Mouse (Mus musculus): Measurements from ENCODE around the gene Ctrl. TPM values are rescaled to one million over a fixed set of nuclear protein-coding genes. Genes with fewer than 3 reads are reported as not detected.

Gene Ctrl
- polyA plus RNA-seq, 1 experiment = 0.14 TPM

DNA sequence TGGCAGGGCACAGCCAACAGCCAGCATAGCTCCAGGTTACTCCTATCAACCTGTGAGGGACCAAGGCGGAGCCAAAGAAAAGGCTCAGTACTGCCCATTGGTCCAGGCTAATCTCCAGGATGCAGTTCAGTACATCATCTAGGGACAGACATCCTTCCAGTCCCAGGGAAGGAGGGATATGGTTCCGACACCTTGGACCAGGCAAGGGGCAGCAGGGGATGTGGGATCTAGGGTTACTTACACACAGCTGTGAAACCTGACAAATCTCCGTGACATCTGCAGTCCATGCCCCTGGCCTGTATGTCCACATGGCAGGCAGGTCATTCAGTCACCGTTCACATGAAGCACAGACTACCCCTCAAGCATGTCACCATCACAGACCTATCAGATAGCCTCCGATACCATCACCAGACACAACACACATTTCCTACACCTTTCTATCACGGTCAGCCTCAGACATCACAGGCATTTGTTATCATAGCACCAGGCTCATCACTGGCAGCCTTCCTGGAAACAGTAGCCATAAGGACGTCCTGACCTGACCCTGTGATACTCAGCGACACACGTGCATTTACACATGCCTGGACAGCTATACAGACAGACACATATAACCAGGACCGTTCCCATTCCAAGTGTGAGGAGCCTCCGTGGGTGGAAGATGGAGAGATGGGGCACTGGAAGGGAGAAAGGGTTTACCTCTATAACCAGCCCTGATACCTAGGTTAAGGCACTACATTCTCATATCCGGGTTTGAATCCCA is 31.0 kb upstream of the Ctrl start:
- Histone ChIP-seq H3K4me2 (ENCODE audit: low read depth) (peak overlapping the region; percentile 95), H3K36me3 (ENCODE audit: control insufficient read depth, insufficient read depth) (no peaks in the 10 kb centered on the region), H3K79me2 (ENCODE audit: control insufficient read depth, insufficient read depth) (peaks cover 46% of the 10 kb centered on the region), H3K27me3 (ENCODE audit: control insufficient read depth, insufficient read depth, insufficient read length) (no peaks in the 10 kb centered on the region), H3K4me3 (peak overlapping the region; percentile 75), H3ac (ENCODE audit: control insufficient read depth, insufficient read length) (peak overlapping the region; percentile 60)
- TF ChIP-seq E2F4 (IDR thresholded peaks at IDR 0.05; ENCODE audit: insufficient read depth) (no peak), SRF (IDR thresholded peaks at IDR 0.05; ENCODE audit: control insufficient read depth, insufficient read length, low read depth) (no peak), REST (IDR thresholded peaks at IDR 0.05; ENCODE audit: insufficient read depth, insufficient read length) (no peak), TCF12 (IDR thresholded peaks at IDR 0.05; ENCODE audit: insufficient read depth, poor library complexity, severe bottlenecking) (no peak), CEBPB (IDR thresholded peaks at IDR 0.05; ENCODE audit: insufficient read depth, poor library complexity, severe bottlenecking) (no peak)

DNA sequence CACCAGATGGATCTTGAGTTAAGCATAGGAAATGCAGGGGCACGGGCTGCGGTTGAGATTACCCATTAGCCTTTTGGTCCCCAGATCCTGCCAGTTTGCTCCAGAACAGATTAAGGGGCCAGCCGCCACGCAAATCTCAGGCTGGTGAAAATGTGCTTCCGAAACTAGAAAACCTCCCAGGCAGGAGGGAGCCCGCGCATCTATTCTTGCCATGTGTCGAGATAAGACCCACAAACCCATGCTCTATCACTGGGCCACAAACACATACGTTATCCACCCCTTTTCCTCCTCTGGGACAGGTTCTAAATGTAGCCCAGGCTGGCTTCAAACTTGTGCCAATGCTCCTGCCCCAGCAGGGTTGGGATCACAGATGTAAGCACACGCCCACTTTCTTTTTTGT is 27.9 kb upstream of the Ctrl start:
- H3K27me3 ChIP-seq (ENCODE audit: control insufficient read depth, insufficient read depth, insufficient read length) = no peaks in the 10 kb centered on the region
- H3K4me2 ChIP-seq (ENCODE audit: low read depth) = no peak overlapping the region
- no peak overlapping the region for H3ac ChIP-seq (ENCODE audit: control insufficient read depth, insufficient read length)
- TF ChIP-seq TCF12 (IDR thresholded peaks at IDR 0.05; ENCODE audit: insufficient read depth, poor library complexity, severe bottlenecking) = no peak
- no peak for TF ChIP-seq MYOD1 (IDR thresholded peaks at IDR 0.05; ENCODE audit: control insufficient read depth in 1 of 3, insufficient read length in 2 of 3, low read depth in 2 of 3)
- no peak for TF ChIP-seq SRF (IDR thresholded peaks at IDR 0.05; ENCODE audit: control insufficient read depth, insufficient read length, low read depth)
- no peak for TF ChIP-seq REST (IDR thresholded peaks at IDR 0.05; ENCODE audit: insufficient read depth, insufficient read length)
- no peak for TF ChIP-seq MAX (IDR thresholded peaks at IDR 0.05; ENCODE audit: low read depth)
- no peaks in the 10 kb centered on the region for H3K36me3 ChIP-seq (ENCODE audit: control insufficient read depth, insufficient read depth)
- H3K79me2 ChIP-seq (ENCODE audit: control insufficient read depth, insufficient read depth) = peaks cover 49% of the 10 kb centered on the region
- no peak overlapping the region for H3K4me3 ChIP-seq

DNA sequence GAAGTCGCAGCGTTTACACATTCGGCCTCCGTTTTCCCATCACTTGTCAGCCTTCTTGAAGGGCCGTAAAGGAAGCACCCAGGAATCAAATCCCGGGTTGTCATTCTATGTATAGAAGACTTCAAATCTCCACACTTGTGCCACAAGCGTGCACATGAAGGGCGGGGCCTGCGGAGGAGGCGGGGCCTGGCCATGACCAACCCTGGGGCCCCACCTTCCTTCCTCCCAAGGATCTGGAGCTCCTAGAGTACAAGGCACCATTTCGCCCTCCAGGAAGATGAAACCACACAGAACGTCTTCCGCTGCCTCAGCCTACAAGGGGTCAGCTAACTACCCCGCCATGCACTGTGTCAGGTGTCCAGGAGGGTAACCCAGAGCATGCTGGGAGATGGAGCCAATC is 27.4 kb upstream of the Ctrl start:
- Histone ChIP-seq H3K27me3 (ENCODE audit: control insufficient read depth, insufficient read depth, insufficient read length) (no peaks in the 10 kb centered on the region), H3K79me2 (ENCODE audit: control insufficient read depth, insufficient read depth) (peaks cover 49% of the 10 kb centered on the region), H3K4me3 (no peak overlapping the region), H3ac (ENCODE audit: control insufficient read depth, insufficient read length) (no peak overlapping the region), H3K36me3 (ENCODE audit: control insufficient read depth, insufficient read depth) (peaks cover 2% of the 10 kb centered on the region), H3K4me2 (ENCODE audit: low read depth) (no peak overlapping the region)
- no peak for TF ChIP-seq POLR2A (IDR thresholded peaks at IDR 0.05; ENCODE audit: insufficient read length, low read depth)
- TF ChIP-seq SRF (IDR thresholded peaks at IDR 0.05; ENCODE audit: control insufficient read depth, insufficient read length, low read depth) = no peak
- no peak for TF ChIP-seq TCF12 (IDR thresholded peaks at IDR 0.05; ENCODE audit: insufficient read depth, poor library complexity, severe bottlenecking)
- TF ChIP-seq REST (IDR thresholded peaks at IDR 0.05; ENCODE audit: insufficient read depth, insufficient read length) = no peak
- TF ChIP-seq MYOG (IDR thresholded peaks at IDR 0.05; ENCODE audit: control insufficient read depth in 1 of 3, insufficient read depth in 1 of 3, insufficient read length in 2 of 3, low read depth in 2 of 3) = no peak
- no peak for TF ChIP-seq E2F4 (IDR thresholded peaks at IDR 0.05; ENCODE audit: insufficient read depth)
- no peak for TF ChIP-seq MYOD1 (IDR thresholded peaks at IDR 0.05; ENCODE audit: control insufficient read depth in 1 of 3, insufficient read length in 2 of 3, low read depth in 2 of 3)
- TF ChIP-seq CEBPB (IDR thresholded peaks at IDR 0.05; ENCODE audit: insufficient read depth, poor library complexity, severe bottlenecking) = no peak
- no peak for TF ChIP-seq MAX (IDR thresholded peaks at IDR 0.05; ENCODE audit: low read depth)
- no peak for TF ChIP-seq POLR2AphosphoS2 (IDR thresholded peaks at IDR 0.05; ENCODE audit: insufficient read length, low read depth)
- no peak for TF ChIP-seq USF1 (IDR thresholded peaks at IDR 0.05; ENCODE audit: low read depth)
- no peak for TF ChIP-seq TCF3 (IDR thresholded peaks at IDR 0.05; ENCODE audit: insufficient read length, low read depth)

DNA sequence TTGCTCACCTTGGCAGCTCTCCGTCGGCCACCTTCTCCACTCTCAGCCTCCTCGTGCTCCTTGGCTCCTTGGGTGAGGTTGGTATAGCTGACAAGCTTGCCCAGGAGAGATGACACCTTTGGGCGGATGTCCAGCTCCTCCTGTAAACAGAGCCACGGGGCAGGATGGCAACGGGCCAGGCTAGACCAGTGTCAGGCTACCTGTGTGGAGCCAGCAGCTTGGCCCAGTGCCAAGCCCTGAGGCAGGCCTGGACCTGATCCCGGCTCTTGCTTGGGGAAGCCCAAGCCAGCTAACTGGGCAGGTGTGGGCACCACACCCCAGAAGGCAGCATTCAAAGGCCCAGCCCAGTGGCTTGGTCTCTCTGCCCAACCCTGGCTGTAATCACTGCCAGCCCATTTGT is 25.7 kb upstream of the Ctrl start:
- H3K27me3 ChIP-seq (ENCODE audit: control insufficient read depth, insufficient read depth, insufficient read length) = no peaks in the 10 kb centered on the region
- no peak overlapping the region for H3K4me3 ChIP-seq
- H3K4me2 ChIP-seq (ENCODE audit: low read depth) = no peak overlapping the region
- H3ac ChIP-seq (ENCODE audit: control insufficient read depth, insufficient read length) = no peak overlapping the region
- peaks cover 36% of the 10 kb centered on the region for H3K79me2 ChIP-seq (ENCODE audit: control insufficient read depth, insufficient read depth)
- no peak for TF ChIP-seq USF1 (IDR thresholded peaks at IDR 0.05; ENCODE audit: low read depth)
- TF ChIP-seq REST (IDR thresholded peaks at IDR 0.05; ENCODE audit: insufficient read depth, insufficient read length) = no peak
- TF ChIP-seq POLR2AphosphoS2 (IDR thresholded peaks at IDR 0.05; ENCODE audit: insufficient read length, low read depth) = no peak
- TF ChIP-seq E2F4 (IDR thresholded peaks at IDR 0.05; ENCODE audit: insufficient read depth) = no peak
- no peak for TF ChIP-seq TCF12 (IDR thresholded peaks at IDR 0.05; ENCODE audit: insufficient read depth, poor library complexity, severe bottlenecking)
- TF ChIP-seq MYOD1 (IDR thresholded peaks at IDR 0.05; ENCODE audit: control insufficient read depth in 1 of 3, insufficient read length in 2 of 3, low read depth in 2 of 3) = no peak
- no peak for TF ChIP-seq POLR2A (IDR thresholded peaks at IDR 0.05; ENCODE audit: insufficient read length, low read depth)
- TF ChIP-seq TCF3 (IDR thresholded peaks at IDR 0.05; ENCODE audit: insufficient read length, low read depth) = no peak
- TF ChIP-seq SRF (IDR thresholded peaks at IDR 0.05; ENCODE audit: control insufficient read depth, insufficient read length, low read depth) = no peak
- no peak for TF ChIP-seq CEBPB (IDR thresholded peaks at IDR 0.05; ENCODE audit: insufficient read depth, poor library complexity, severe bottlenecking)
- TF ChIP-seq MAX (IDR thresholded peaks at IDR 0.05; ENCODE audit: low read depth) = no peak
- no peak for TF ChIP-seq MYOG (IDR thresholded peaks at IDR 0.05; ENCODE audit: control insufficient read depth in 1 of 3, insufficient read depth in 1 of 3, insufficient read length in 2 of 3, low read depth in 2 of 3)
- H3K36me3 ChIP-seq (ENCODE audit: control insufficient read depth, insufficient read depth) = peaks cover 5% of the 10 kb centered on the region

DNA sequence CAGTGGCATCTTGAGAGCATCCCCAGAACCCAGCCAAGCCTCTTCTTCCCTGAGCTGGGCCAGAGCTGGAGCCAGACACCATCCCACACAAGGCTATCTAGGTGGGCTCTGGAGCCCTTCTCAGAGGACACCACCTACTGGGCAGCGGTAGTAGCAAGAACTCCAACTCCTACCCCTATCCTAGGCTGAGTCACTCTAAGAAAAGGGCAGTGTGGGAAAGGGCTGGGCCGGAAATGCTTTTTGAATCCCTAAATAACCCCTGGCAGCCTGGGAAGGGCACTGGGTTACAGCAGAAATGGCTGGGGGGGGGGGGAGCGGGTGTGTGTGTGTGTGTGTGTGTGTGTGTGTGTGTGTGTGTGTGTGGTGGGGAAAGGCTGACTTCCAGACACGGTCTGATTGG is 24.2 kb upstream of the Ctrl start:
- Histone ChIP-seq H3K79me2 (ENCODE audit: control insufficient read depth, insufficient read depth) (peaks cover 21% of the 10 kb centered on the region), H3ac (ENCODE audit: control insufficient read depth, insufficient read length) (no peak overlapping the region), H3K36me3 (ENCODE audit: control insufficient read depth, insufficient read depth) (peaks cover 16% of the 10 kb centered on the region), H3K4me2 (ENCODE audit: low read depth) (peak overlapping the region; percentile 69), H3K4me3 (no peak overlapping the region), H3K27me3 (ENCODE audit: control insufficient read depth, insufficient read depth, insufficient read length) (no peaks in the 10 kb centered on the region)
- TF ChIP-seq CEBPB (IDR thresholded peaks at IDR 0.05; ENCODE audit: insufficient read depth, poor library complexity, severe bottlenecking) = no peak
